Mouse (Mus musculus): ENCODE measurements at regions not wholly inside any gene's neighbourhood (a gene's known extent, or its start where the extent isn't known, plus 50 kb on each side); places are given as distances from the start of the nearest gene placed in this dataset.

DNA sequence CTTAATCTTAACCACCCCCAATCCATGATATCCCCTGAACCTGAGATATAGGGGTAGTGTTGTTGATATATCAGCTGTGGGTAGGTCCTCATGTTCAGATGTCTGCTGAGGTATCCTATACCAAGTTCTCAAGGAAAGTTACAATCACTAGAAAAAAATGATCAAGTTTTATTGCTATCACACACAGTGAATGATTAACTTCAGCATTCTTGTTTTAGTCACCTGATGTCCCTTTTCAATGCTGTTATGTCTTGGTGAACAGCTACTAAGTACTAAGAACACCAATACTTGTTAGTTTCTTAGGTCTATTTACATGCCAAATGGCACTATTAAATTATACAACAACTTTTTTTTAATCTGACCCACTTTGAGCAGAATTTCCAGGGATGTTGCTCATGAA lies 732.0 kb upstream of the Lrrc4c start:
- TF ChIP-seq CTCF (IDR thresholded peaks at IDR 0.05; ENCODE audit: borderline replicate concordance, extremely low read depth, insufficient read depth, insufficient read length), result no peak
- TF ChIP-seq POLR2A (IDR thresholded peaks at IDR 0.05; ENCODE audit: borderline replicate concordance, extremely low read depth, insufficient read depth, insufficient read length, poor library complexity, severe bottlenecking), result no peak

Measured in brain, embryonic 14.5 days (tissue).